Mouse (Mus musculus) liver, embryonic 14.5 days (tissue): ENCODE results near the gene Acvr1b.

Experiments
- CTCF ChIP-seq: IDR thresholded peaks from 2 replicates; pipeline ENCODE4 v1.5.1; 2016; ENCODE audit warnings: antibody characterized with exemption, low read depth, control low read depth
- EP300 ChIP-seq: IDR thresholded peaks from 2 replicates; pipeline ENCODE4 v1.6.1; 2016; ENCODE audit warnings: antibody characterized with exemption, low read depth

- TF ChIP-seq EP300 (no peak), CTCF (no peak)
These were observed 18.4 kb downstream of the Acvr1b start for GRCm38 (mm10) chr15:101192260-101192640.
